Mouse (Mus musculus) ES-E14 (cell line): Measurements from ENCODE around the gene Slc6a9. TPM values are rescaled to one million over a fixed set of nuclear protein-coding genes. Genes with fewer than 3 reads are reported as not detected.

Source experiments
- DNase-seq: peaks from one replicate; pipeline ENCODE4 v3.0.0-alpha.2; 2013; ENCODE audit warnings: low read depth, low spot score
- H3K27ac ChIP-seq: 2 replicates; pipeline ENCODE4 v1.5.1; 2012; ENCODE audit warnings: low read depth, mild to moderate bottlenecking, low read length, moderate library complexity, mixed read lengths; ENCODE audit not compliant: poor library complexity, insufficient read depth, severe bottlenecking
- H3K36me3 ChIP-seq: 2 replicates; pipeline ENCODE4 v1.6.1; 2012; ENCODE audit warnings: mild to moderate bottlenecking, low read length, moderate library complexity, mixed read lengths; ENCODE audit not compliant: control insufficient read depth, poor library complexity, insufficient read depth, severe bottlenecking
- H3K4me1 ChIP-seq, 2 experiments: fragments of 150-350 bp in 1 of 2; sonication (generic) in 1 of 2; 2 replicates each; pipeline ENCODE4 v1.6.1; 2012; ENCODE audit warnings: low read length in 2 of 2, mild to moderate bottlenecking in 1 of 2, mixed read lengths in 1 of 2; ENCODE audit not compliant: control insufficient read depth in 2 of 2, insufficient read depth in 2 of 2, poor library complexity in 1 of 2
- H3K4me3 ChIP-seq, 2 experiments: fragments of 150-350 bp in 1 of 2; sonication (generic) in 1 of 2; 2 replicates each; pipeline ENCODE4 v1.5.1; 2012; ENCODE audit warnings: low read length in 2 of 2, low read depth in 1 of 2, mild to moderate bottlenecking in 1 of 2, mixed read lengths in 1 of 2; ENCODE audit not compliant: insufficient read depth in 1 of 2, poor library complexity in 1 of 2, severe bottlenecking in 1 of 2
- H3K9ac ChIP-seq: 2 replicates; pipeline ENCODE4 v1.6.1; 2012; ENCODE audit warnings: low read depth, mild to moderate bottlenecking, low read length, mixed read lengths; ENCODE audit not compliant: poor library complexity, insufficient read depth, severe bottlenecking
- H3K9me3 ChIP-seq: fragments of 150-350 bp; sonication (generic); 2 replicates; pipeline ENCODE4 v1.6.1; 2012; ENCODE audit warnings: low read depth, mild to moderate bottlenecking, low read length; ENCODE audit not compliant: control insufficient read depth, insufficient read depth
- CHD2 ChIP-seq: IDR thresholded peaks from 2 replicates; pipeline ENCODE4 v1.6.1; 2014; ENCODE audit warnings: mild to moderate bottlenecking, low read depth, low read length, inconsistent platforms
- HCFC1 ChIP-seq: IDR thresholded peaks from 2 replicates; pipeline ENCODE4 v1.6.1; 2012; ENCODE audit warnings: low read length, inconsistent platforms, borderline replicate concordance; ENCODE audit not compliant: insufficient read depth
- MAFK ChIP-seq: IDR thresholded peaks from 2 replicates; pipeline ENCODE4 v1.6.1; 2014; ENCODE audit warnings: mild to moderate bottlenecking, low read depth, low read length, inconsistent platforms; ENCODE audit not compliant: insufficient read depth
- ZC3H11A ChIP-seq: IDR thresholded peaks from 2 replicates; pipeline ENCODE4 v1.6.1; 2012; ENCODE audit warnings: low read depth, mild to moderate bottlenecking, inconsistent platforms, low read length, borderline replicate concordance
- ZNF384 ChIP-seq: IDR thresholded peaks from 2 replicates; pipeline ENCODE4 v1.6.1; 2012; ENCODE audit warnings: low read depth, low read length, inconsistent platforms
- in situ Hi-C, 2 experiments: fragments of 600-800 bp; cut with MboI; formaldehyde crosslinking; loops; one replicate each; pipeline ENCODE4 v1.15.1; 2025; ENCODE audit warnings: low sequenced_read_pairs in 2 of 2, inconsistent platforms in 1 of 2; ENCODE audit not compliant: unreplicated experiment in 2 of 2
- total RNA-seq: library from RNA; depleted of rRNA; stranded (reverse); fragments of 300-350 nt; gene quantifications from 2 replicates; pipeline ENCODE4 v1.2.3, GENCODE M21; 2012

Slc6a9 gene
- total RNA-seq, 1 experiment = 6.9 TPM

DNA sequence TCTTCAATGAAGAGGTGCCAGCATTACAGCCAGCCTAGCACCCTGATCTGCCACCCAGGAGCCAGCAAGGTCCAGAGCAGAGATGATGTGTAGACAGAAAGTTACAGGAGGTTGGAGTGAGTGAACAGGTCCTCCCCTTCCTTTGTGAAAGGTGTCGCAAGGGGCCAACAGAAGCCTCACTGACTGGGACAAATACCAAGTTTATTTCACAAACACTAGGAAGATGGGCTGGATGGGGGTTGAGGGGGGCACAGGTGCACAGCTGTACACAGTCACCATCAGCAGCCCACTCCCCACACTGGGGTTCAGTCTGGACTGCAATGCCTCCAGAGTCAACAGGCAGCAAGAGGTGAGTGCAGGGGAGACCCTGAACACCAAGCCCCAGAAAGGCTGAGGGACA is 49.8 kb downstream of the Slc6a9 start:
- Histone ChIP-seq H3K36me3 (peaks cover 22% of the 10 kb centered on the region), H3K9ac (no peak overlapping the region), H3K27ac (no peak overlapping the region), H3K9me3 (no peaks in the 10 kb centered on the region), H3K4me1 (peaks cover 0 to 16% of the 10 kb centered on the region in 2 experiments; a peak in 1 of 4 replicates), H3K4me3 (no peak overlapping the region)
- in situ Hi-C loops = no loop called here
- no peak for DNase-seq
- TF ChIP-seq HCFC1 (no peak), CHD2 (no peak), ZC3H11A (no peak), MAFK (no peak), ZNF384 (no peak)

DNA sequence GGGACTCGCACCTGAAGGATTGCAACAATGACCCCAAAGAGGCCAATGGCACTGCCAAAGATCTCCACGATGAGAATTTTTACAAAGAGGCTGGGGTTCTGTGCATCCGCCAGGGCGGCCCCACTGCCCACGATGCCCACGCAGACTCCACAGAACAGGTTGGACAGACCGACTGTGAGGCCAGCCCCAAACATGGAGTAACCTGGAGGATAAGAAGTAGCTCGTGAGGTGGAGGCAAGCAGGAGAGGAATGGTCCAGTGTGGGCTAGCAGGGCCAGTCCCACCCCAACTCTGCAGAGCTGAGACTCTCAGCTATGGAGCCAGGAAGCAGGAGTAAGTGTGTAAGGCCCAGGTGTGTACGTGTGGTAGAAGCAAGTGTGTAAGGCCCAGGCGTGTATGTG is 50.8 kb downstream of the Slc6a9 start:
- Histone ChIP-seq H3K4me3 (no peak overlapping the region), H3K4me1 (peaks cover 0 to 16% of the 10 kb centered on the region in 2 experiments; a peak in 1 of 4 replicates), H3K9ac (no peak overlapping the region), H3K9me3 (no peaks in the 10 kb centered on the region), H3K27ac (no peak overlapping the region), H3K36me3 (peaks cover 31% of the 10 kb centered on the region)
- TF ChIP-seq CHD2 (no peak), ZC3H11A (no peak), ZNF384 (no peak), HCFC1 (no peak), MAFK (no peak)
- DNase-seq = no peak
- in situ Hi-C loops = no loop called here

DNA sequence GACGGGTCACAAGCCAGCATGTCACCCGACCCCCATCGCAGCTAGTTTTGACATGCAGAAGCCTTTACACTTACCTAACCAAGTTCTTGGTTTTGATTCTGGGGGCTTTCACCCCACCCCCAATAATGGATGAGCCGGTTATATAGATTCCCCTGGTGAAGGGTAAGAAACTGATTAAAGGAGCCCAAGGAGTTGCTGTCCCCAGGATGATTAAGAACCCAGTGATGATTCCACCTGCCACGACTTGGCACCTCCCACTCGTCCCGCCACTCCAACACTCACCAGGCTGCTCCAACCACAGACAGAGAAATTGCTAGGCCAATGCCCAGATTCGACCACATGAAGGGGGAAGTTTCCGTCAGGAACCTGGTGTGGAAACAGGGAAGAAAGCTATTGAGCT is 51.7 kb downstream of the Slc6a9 start:
- H3K4me3 ChIP-seq = peak overlapping the region; percentile 79 to 80; a peak in 2 of 4 replicates
- in situ Hi-C loops = no loop called here
- H3K36me3 ChIP-seq = peaks cover 32% of the 10 kb centered on the region
- peaks cover 0 to 17% of the 10 kb centered on the region in 2 experiments; a peak in 1 of 4 replicates for H3K4me1 ChIP-seq
- no peak overlapping the region for H3K27ac ChIP-seq
- no peak for DNase-seq
- TF ChIP-seq CHD2 (no peak), ZC3H11A (no peak), MAFK (no peak), ZNF384 (no peak)
- H3K9ac ChIP-seq = no peak overlapping the region
- no peaks in the 10 kb centered on the region for H3K9me3 ChIP-seq

DNA sequence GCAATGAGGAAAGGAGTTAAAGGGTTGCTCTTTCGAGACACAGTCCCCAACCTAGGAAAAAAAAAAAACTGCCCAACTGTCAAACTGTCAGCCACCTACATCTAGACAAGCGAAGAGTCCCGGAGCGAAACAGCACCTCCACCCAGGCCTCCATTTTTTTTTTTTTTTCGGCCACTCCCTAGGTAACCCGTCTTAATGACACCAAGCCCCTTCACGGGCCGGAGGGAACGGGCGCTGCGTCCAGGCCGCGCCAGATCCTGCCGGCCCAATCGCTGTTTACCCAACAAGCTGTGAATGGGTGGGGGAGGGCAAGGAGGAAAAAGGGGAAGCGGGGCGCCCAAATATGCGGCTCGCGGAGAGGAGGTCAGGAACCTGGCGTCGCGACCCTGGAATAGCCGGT is 52.3 kb downstream of the Slc6a9 start:
- Histone ChIP-seq H3K4me3 (peak overlapping the region; percentile 79 to 80), H3K9ac (peak overlapping the region; percentile 83), H3K36me3 (peaks cover 32% of the 10 kb centered on the region), H3K9me3 (no peaks in the 10 kb centered on the region), H3K4me1 (peaks cover 0 to 13% of the 10 kb centered on the region in 2 experiments; a peak in 1 of 4 replicates), H3K27ac (no peak overlapping the region)
- no peak for DNase-seq
- TF ChIP-seq ZNF384 = peak; percentile 92
- TF ChIP-seq HCFC1 = no peak
- in situ Hi-C loops = no loop called here

DNA sequence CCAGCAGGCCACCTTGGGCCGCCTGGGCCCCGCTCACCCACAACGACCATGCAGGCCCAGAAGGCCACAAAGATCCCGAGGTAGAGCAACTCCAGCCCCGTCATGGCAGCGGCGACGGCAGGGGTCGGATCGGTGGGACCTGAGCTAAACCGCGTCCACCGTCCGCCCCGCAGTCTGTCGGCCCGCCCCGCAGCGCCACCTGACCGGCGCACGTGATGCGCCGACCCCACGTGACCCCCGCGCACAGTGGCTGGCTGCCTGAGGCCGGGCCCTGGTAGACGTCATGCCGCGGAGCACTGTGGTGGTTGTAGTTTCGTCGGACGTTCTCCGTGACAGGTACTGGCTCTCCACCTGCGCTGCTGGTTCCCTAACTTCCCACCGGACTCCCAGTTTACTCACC is 52.8 kb downstream of the Slc6a9 start, which contains the start of gene Atp6v0b:
Atp6v0b (minus strand) TSS at position 201 of the 400 bp plus-strand sequence.
- peak; percentile 84 for DNase-seq
- no peak within 1 kb of the TSS for H3K27ac ChIP-seq
- H3K4me1 ChIP-seq = peaks cover 2 to 12% of the 10 kb centered on the region in 2 experiments; a peak in 2 of 4 replicates

More for the DNA sequence above, 52.8 kb downstream of the Slc6a9 start, which contains the start of gene Atp6v0b:
- in situ Hi-C loops = no loop called here
- TF ChIP-seq ZC3H11A (no peak), HCFC1 (peak; percentile 95)
- H3K36me3 ChIP-seq = peaks cover 32% of the 10 kb centered on the region
- peak within 1 kb of the TSS; percentile 83 for H3K9ac ChIP-seq
- H3K9me3 ChIP-seq = no peaks in the 10 kb centered on the region
- peak within 1 kb of the TSS; percentile 79 to 80 for H3K4me3 ChIP-seq
